Mouse (Mus musculus) monocyte, adult 2 months (primary cell): ENCODE data around the gene Gfpt1.
"Not testable (repeated sequence)": the region's sequence is repeated elsewhere in the genome, so short reads cannot be mapped to it uniquely, and the experiment has no call there.

Experiments used
- DNase-seq, 2 experiments: peaks; one replicate each; pipeline ENCODE4 v3.0.0; 2022; ENCODE audit warnings: low spot score in 2 of 2, low read depth in 1 of 2

Gfpt1 gene

DNA sequence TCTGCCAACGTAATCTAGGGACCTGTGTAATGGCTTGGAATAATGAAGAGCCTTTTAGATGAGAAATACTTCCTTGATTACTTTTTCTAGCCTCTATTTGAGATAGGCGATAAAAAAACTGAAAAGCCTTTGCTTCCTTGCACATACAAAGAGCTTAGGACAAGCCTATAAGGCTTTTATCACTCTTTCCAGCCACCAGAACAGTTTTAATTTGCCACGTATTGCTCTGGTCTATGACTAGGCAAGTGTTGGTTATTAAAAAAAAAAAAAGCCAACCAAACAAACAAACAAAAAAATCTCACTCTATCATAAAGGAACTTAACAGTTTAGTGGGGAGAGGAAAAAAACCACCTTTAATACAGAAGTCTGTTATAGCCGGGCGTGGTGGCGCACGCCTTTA lies 1.2 kb upstream of the Gfpt1 start:
- DNase-seq = no peak

DNA sequence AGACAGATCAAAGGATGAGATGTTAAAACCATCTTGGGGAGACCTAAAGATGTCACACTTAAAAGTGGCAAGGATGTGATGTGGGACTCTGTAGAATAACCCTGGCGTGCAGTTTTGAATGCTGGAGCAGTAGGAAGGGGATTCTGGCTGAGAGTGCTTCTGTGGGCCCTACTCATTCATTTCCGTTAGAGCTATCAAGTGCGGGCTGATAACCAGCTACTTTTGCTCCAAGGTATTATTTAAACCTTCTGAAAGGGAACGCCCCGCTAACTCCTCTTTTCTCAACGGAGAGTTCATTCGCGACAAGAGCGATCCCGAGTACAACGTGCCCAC lies 676 bp upstream of the Gfpt1 start:
- DNase-seq = no peak

DNA sequence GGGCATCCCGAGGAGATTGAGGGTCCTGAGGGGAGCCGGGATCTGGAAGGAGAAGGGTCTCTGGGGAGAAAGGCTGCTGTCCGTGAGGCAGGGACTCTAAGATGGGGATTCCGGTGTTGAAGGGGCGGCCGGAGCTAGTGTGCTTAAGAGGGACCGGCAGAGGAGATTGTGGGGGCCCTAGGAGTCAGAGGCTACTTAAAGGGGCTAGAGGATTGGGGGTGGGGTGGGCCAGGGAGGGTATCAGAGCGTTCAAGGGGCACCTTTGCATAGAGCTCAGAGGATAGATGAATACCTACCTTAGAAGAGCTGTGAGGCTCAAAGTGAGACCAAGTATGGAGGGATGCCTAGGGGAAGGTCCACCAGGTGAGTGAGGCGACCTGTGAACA lies 478 bp downstream of the Gfpt1 start:
- no peak for DNase-seq

DNA sequence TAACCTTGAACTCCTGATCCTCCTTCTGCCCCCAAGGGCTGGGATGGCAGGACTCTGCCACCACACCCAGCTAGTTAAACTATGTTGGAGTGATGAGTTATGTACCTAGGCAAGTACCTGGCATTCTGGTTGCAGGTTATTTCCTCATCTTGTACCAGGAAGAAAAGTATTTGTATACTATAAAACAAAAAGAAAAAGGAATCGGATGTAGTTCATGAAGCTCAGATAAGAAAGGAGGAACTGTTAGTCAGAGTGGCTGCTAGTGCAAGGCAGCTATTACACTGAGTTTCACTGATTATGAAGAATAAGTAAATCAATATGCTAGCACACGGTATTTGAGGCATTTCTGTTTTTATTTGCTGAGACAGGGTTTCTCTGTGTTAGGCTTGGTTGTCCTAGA lies 2.2 kb downstream of the Gfpt1 start:
- no peak for DNase-seq

DNA sequence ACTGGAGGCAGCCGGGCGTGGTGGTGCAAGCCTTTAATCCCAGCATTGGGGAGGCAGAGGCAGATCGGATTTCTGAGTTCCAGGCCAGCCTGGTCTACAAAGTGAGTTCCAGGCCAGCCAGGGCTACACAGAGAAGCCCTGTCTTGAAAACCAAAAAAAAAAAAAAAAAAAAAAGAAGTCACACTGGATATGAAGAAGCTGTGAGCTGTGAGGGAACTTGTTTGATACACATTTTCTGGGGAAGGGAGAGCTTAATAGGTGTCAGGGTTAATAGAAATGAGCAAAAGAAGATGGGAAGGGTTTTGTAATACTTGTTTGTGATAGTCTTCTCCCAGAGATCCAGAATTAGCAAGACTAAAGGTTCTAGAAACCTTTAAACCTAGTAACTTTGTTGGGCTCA lies 2.9 kb downstream of the Gfpt1 start:
- DNase-seq = no peak

DNA sequence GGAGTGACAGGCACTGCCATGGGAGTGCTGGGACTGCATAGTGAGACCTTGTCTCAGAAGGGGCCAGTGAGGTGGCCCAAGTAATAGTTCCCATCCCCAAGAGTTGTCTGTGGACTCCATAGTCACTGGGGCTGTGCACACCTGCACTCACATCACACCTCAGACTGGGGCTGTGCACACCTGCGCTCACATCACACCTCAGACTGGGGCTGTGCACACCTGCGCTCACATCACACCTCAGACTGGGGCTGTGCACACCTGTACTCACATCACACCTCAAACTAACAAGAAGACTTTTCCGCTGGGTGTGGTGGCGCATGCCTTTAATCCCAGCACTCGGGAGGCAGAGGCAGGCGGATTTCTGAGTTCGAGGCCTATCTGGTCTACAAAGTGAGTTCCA lies 6.1 kb downstream of the Gfpt1 start:
- DNase-seq = not testable (repeated sequence)

DNA sequence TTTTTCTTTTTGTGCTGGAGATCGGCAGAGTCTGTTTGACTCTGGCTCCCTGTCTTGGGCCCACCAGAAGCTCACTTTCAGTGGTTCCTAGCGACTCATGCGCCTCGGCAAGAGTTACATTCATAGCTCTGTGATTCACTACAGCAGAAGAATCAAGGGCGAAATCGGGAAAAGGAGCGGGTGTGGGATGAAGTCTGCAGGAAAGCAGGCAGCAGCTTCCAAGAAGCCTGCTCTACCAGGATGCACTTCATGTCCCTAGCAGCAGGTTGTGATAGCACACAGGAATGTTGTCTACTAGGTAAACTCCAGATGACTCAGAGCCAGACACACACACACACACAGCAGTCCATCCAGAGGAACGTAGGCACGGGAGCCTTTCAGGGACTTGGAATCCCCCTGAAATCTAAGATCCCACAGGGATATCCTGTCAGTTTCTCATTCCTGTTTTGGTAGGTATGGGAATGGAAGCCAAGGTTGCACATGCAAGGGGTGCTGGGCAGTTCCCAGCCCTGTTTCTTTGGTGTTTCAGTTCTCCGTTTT lies 9.3 kb downstream of the Gfpt1 start:
- no peak for DNase-seq

DNA sequence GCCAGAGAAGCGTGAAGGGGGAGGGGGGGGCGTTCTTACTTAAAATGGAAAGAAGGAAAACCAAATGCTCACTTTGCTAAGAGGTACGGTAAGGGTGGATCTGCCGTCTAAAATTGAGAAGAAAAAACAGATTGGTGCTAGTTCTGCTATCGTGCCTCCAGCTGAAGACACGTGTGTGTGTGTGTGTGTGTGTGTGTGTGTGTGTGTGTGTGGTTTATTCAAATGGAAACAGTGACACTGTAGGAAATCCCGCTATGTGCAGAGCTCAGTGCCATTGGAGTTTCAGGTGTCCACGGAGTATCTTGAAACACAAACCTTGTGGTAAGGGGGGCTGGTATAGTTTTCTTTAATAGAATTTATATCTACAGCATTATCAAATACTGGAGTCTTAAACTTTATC lies 11.5 kb downstream of the Gfpt1 start:
- no peak for DNase-seq

DNA sequence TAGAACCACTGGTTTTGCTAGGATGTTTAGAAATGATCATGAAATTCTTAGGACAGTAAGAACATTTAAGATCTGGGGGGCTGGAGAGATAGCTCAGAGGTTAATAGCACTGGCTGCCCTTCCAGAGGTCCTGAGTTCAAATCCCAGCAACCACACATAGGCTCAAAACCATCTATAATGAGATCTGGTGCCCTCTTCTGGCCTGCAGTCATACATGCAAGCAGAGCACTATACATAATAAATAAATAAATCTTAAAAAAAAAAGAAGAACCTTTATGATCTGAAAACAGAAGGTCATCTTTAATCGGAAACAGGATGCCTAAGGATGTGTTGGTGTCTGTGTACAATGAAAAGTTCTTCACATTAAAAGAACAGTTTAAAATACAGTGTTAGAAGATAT lies 17.1 kb downstream of the Gfpt1 start:
- DNase-seq = no peak

DNA sequence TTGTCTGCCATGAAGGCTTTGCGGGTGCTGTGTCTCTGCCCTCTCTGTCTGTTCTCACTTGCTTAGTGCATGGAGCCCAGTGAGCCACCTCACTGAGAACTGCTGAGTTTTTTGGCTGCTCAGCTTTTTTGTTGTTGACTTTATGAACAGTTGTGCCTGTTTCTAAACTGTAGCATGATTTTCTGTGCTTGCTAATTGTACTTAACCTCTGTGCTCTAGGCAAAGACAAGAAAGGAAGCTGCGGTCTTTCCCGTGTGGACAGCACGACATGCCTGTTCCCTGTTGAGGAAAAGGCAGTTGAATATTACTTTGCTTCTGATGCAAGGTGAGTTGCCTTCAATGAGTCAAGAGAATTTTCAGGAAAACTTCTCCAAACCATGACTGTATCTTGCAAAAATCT lies 20.9 kb downstream of the Gfpt1 start:
- DNase-seq = no peak

DNA sequence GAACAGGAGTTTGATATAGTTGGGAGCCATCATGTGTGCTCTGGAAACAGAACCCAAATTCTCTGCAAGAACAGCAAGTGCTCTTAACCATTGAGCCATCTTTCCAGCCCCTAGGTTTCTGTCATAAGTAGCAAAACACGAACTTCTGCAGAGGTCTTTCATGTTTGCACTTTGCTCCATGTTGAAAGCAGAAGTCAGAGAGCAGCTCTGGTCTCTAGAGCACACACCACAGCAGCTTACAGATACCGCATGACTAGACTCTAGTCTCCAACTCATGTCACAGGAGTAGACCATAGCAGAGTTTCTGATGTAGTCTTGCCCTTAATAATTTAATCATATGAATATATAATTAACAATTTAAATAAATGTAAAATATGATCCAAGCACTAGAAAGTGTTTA lies 25.6 kb downstream of the Gfpt1 start:
- DNase-seq = no peak

DNA sequence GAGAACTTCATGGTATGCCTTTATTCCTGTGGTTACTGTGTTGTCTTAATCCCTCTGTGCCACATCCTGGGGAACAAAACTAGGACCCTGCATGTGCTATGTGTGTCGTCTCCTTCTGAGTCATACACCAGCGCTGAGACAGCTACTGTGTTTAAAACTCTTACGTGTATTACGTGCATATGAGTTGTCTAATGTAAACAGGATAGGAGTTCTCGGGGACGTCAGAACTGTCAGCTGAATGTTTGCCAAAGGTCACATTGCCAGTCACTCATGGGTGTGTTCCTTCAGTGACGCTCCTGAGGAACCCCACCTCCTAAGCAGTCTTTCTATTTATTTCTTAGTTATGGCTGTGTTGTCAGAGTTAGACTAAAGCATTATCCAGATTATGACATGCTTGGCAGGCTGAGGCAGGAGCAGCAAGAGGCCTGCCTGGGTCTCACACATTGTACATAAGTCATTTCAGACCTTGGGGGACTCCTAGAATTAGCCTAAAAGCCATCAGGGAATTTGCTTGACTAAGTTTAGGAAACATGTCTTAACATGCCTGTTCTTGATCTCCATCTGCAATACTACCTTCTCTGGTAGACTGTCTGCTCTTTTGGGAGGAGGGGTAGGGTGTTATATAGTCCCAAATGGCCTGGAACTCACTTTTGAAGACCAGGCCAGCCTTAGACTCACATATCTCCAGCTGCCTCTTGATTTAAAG lies 26.7 kb downstream of the Gfpt1 start:
- DNase-seq = peak in 1 of 2 experiments; percentile 49

DNA sequence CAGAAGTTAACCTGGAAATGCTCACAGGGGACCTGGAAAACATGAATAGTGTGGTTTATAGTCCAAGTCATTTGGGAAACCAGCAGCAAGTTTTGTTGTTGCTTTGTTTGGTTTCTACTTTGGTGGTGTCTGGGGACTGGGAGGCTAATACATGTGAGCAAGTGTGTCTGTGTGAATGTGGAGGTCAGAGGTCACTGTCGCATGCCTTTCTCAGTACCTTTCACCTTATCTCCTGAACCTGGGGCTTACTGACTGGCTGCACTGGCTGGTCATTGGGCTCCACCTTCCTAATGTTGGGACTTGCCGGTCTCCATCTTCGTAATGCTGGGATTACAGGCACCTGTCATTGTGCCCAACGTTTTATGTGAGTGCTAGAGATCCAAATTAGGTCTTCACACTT lies 28.0 kb downstream of the Gfpt1 start:
- DNase-seq = no peak

DNA sequence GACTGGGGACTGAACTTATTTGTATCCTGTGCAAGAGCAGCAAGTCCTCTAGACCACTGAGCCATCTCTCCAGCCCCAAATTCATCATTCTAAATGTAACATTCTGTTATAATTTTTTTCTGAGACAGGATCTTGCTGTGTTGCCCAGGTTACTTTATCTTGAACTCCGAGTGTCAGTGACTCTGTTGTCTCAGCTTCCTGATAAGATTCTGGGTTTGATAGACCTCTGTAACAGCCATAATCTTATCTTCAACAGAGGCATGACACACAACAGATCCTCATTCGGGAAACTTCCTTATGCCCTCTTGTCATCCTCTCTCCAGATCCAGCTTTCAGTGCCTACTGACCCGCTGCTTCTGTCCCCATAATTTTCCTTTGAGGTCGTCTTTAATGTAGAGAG lies 30.1 kb downstream of the Gfpt1 start:
- no peak for DNase-seq

DNA sequence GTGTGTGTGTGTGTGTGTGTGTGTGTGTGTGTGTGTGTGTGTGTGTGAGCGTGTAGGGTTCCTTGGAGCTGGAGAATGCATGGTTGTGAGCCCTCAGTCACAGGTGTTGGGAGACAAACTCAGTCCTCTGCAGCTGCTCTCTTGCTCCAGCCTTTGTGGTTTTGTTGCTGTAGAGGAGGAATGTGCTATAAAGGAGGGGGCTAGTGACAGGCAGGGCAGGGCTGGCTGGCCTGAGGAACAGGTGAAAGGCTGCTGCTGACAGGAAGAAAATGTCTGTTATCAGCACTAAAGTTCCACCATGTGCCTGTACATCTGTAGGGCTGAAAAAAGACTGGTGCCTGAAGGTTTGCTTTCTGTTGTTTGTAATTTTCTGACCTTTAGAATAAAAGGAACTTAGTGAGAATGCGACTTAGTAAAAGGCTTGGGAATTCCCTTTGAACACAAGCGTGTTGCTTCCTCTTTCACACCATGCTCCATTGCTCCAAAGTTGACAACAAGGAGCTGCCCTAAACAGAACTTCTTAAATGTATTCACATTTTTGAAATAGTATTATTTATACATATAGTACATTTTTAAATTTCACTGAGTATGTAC lies 32.5 kb downstream of the Gfpt1 start:
- DNase-seq = peak in 1 of 2 experiments; percentile 28

DNA sequence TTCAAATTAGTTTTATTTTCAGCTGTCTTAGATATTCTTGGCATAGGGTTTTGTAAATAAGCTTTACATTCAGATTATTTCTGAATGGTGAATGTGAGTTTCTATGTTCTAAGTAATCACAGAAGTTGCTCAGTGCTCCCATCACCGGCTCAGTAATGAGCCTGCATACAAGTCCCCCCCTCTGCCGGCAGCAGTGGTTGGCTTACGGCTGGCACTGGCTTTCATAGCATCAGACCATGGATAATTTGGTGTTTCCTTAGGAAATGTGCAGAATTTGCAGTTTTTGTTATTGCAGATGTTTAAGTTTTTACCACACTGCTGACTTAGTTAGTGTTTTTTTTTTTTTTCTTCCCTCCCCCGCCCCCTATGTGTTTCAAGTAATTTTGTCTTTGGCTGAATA lies 36.8 kb downstream of the Gfpt1 start:
- no peak for DNase-seq

DNA sequence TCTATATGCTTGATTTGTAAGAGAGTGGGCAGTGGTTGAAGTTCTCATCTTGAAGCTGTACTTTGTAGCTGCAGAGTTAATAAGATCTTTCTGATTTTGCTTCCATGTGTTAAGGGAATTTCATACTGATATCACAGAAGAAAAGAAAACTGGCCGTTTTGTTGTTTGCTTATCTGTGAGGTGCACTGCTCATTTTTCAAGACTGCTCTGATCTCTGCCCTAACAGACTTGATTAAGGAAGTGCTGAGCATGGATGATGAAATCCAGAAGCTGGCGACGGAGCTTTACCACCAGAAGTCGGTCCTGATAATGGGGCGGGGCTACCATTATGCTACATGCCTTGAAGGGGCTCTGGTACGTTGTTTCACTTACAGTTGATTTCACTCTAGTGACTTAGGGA lies 42.4 kb downstream of the Gfpt1 start:
- DNase-seq = no peak

DNA sequence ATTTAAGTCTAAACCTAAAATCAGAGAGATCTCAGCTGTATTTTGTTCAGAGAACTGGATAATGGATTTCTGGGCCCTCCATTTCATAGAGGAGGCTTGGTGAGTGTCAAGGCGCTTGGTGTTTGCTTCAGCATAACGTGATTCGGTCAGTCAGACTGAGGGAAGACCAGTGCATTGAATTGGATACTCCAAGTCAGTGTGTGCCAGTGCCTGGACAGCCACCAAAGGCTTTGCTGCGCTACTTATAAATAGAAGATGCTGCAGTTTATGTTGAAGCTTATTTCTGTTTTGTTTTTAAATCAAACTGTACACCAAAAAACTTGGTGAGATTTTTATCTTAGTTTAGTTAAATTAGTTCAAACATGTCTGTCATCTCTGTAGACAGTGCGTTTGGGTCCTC lies 45.7 kb downstream of the Gfpt1 start:
- no peak for DNase-seq

DNA sequence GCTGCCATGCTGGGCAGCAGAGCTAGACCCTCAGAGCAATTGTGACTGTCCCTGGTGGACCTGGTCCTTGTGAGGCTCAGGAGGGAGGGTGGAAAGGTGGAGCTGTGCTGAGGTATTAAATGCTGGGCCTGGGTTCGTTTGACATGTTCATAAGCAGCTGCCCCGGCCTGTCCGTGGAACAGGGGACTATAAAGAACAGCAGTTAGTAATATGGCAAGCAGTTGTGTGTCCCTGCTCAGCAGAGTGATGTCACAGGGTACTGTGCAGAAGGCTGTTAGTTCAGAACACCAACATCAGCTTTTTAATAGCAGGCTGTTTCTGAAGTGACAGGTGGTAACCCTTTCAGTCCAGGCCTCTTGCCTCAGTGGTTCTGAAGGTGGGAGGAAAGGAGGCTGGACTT lies 48.2 kb downstream of the Gfpt1 start:
- no peak for DNase-seq

DNA sequence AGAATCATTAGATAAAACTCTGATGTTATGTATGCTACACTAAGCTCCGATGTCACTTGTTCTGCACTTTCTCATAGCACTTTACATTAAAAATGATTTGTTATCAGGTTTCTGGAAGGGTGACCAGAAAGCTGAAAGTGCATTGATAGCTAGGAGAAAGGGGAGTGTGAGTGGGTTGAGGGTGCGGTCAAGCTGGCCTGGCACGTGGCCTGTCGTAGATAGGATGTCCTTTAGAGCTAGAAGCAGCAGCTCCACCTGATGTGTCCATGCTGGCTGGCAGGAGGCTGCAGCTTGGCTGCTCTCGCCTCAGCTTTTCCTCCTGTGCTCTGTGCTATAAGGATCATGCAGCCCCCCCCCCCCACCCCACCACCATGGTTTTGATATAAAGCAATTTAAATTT lies 49.8 kb downstream of the Gfpt1 start:
- DNase-seq = no peak

DNA sequence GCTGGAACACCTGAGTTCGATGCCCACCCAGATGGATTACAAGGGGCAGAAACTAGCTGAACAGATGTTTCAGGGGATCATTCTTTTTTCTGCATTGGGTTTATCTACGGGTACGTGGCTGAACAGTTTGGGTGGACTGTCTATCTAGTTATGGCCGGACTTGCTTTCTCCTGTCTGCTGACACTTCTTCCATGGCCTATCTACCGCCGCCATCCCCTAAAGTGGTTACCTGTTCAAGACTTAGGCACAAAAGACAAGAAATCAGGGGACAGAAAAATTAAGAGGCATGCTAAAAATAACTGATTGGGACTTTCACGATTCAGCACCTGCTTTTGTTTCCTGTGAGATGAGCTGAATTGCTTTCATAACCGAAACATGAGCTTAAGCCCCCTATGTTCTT lies 51.0 kb downstream of the Gfpt1 start:
- not testable (repeated sequence) for DNase-seq

DNA sequence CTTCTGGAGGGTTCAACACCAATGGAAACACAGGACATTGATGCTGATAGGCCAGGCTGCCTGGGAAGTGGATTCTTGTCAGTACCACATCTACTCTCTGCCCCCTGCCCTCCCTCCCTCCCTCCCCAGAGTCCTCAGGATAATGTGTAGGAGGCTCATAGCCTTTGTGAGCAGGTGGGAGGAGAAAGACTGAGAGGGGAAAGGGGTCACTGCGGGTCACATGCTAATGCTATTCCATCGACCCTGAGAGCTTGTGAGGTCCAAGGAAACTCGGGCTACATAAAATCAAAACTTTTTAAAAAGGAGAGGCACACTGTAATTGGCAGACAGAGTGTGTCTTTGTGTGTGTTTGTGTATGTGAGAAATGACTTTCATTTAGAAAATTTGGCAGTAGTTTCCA lies 56.6 kb downstream of the Gfpt1 start:
- DNase-seq = no peak

DNA sequence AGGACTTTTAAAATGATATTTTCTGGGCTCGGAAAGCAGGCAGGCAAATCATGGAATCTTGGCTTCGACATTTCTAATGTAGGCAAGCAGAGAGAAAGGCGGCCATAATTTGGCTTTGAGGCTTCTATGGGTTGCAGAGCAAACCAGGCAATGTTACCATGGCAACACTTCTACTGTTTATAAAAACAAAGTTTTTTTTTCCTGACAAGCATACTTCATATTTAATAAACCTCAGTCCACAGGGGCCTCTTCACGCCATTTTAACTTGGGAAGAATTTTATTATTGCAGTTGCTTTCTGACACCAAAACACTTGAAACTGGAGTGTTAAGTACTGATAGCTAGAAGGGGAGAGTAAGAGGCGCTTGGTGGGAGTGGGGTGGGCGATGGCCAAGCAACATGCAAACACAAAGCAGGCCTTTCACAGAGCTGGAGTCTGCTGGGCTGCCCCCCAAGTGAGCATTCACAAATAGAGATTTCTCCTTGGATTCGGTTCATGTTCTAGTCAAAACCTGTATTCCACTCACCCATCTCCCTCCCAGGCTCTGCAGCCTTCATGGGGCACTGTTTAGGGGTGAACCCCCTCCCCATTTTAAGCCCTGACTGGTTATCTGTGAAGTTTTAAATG lies 57.1 kb downstream of the Gfpt1 start:
- no peak for DNase-seq
